In genomic region chr2:166597763-166598162, GRCm38 (mm10) we compare ENCODE assay signal across 23 mouse cellular contexts.
A peak's percentile ranks its signal among the peaks of the same experiment; 100 is the strongest.
DNase-seq lines count a peak whose midpoint lies in the region; ATAC-seq lines count a peak whose summit lies in the region.
"Had no signal": no experiment of that assay in that cellular context is flagged by ENCODE, and none has a peak within 500 bp of the region (broad histone marks: within the 10 kb centered on the region; RNA-seq: fewer than 3 reads in every experiment).

No protein-coding gene starts in this region.

- H3K4me1 ChIP-seq in limb, embryonic 15.5 days = peaks cover 28% of the 10 kb centered on the region
- H3K4me1 ChIP-seq in midbrain, embryonic 16.5 days (ENCODE audit: control insufficient read depth, insufficient read depth, low read length) = no peaks in the 10 kb centered on the region
- H3K4me1 ChIP-seq: hindbrain, embryonic 15.5 days; midbrain, embryonic 13.5 days had no signal

- H3K9me3 ChIP-seq in limb, embryonic 15.5 days = no peaks in the 10 kb centered on the region
- H3K9me3 ChIP-seq in midbrain, embryonic 16.5 days (replicated peaks; ENCODE audit: control insufficient read depth, low read length, poor library complexity, severe bottlenecking) = no peaks in the 10 kb centered on the region
- H3K9me3 ChIP-seq: hindbrain, embryonic 15.5 days; liver, embryonic 12.5 days; midbrain, embryonic 13.5 days had no signal

- no peak overlapping the region for H3K4me2 ChIP-seq in limb, embryonic 15.5 days
- H3K4me2 ChIP-seq in midbrain, embryonic 16.5 days (ENCODE audit: low read length) = no peak overlapping the region
- H3K4me2 ChIP-seq: hindbrain, embryonic 15.5 days; liver, embryonic 12.5 days; midbrain, embryonic 13.5 days had no signal

- H3K36me3 ChIP-seq in limb, embryonic 15.5 days = peaks cover 13% of the 10 kb centered on the region; the same call in 1 of the 2 replicates
- H3K36me3 ChIP-seq in midbrain, embryonic 16.5 days (ENCODE audit: control insufficient read depth, insufficient read depth, low read length) = peaks cover 5% of the 10 kb centered on the region; the same call in 1 of the 2 replicates
- H3K36me3 ChIP-seq: hindbrain, embryonic 15.5 days had no signal

- 59% methylated on average over 6 of the region's 6 CpGs for WGBS in limb, embryonic 15.5 days
- WGBS in midbrain, embryonic 16.5 days = 93% methylated on average over 6 of the region's 6 CpGs

- no peaks in the 10 kb centered on the region for H3K27me3 ChIP-seq in limb, embryonic 15.5 days
- no peaks in the 10 kb centered on the region for H3K27me3 ChIP-seq in midbrain, embryonic 16.5 days (ENCODE audit: control insufficient read depth, insufficient read depth, low read depth, low read length)
- H3K27me3 ChIP-seq: hindbrain, embryonic 15.5 days; liver, embryonic 12.5 days; midbrain, embryonic 13.5 days had no signal

- peak overlapping the region; percentile 33; the same call in 1 of the 2 replicates for H3K27ac ChIP-seq in limb, embryonic 15.5 days
- H3K27ac ChIP-seq in midbrain, embryonic 16.5 days (ENCODE audit: low read length) = no peak overlapping the region
- H3K27ac ChIP-seq: heart, adult 2 months; hindbrain, embryonic 15.5 days; left cerebral cortex, adult 2 months; liver, embryonic 12.5 days; midbrain, embryonic 13.5 days had no signal

- H3K4me3 ChIP-seq in limb, embryonic 15.5 days = no peak overlapping the region
- no peak overlapping the region for H3K4me3 ChIP-seq in midbrain, embryonic 16.5 days (ENCODE audit: low read depth, low read length)
- H3K4me3 ChIP-seq: heart, adult 2 months; hindbrain, embryonic 15.5 days; left cerebral cortex, adult 2 months; liver, embryonic 12.5 days; midbrain, embryonic 13.5 days had no signal

- DNase-seq in adrenal gland, adult 2 months = peak; percentile 42
- DNase-seq in adrenal gland, adult 8-10 months = no peak
- peak; percentile 67 for DNase-seq in gastrocnemius, postnatal 25 days
- no peak for DNase-seq in gastrocnemius, postnatal 10 days
- peak; percentile 30 for DNase-seq in fat pad, adult 2 months (ENCODE audit: extremely low read depth, low read depth, low spot score)
- DNase-seq: cerebellum, adult 8-10 months; cerebellum, postnatal 36 days; forebrain, postnatal 0 days; heart, adult 2 months; heart, postnatal 36 days; kidney, adult 2 months; kidney, postnatal 10 days; lung, adult 18-20 months; lung, postnatal 10 days; thymus, adult 18-20 months had no signal

- no peak; the same call in 1 of the 2 replicates for ATAC-seq in limb, embryonic 15.5 days (ENCODE audit: insufficient number of reproducible peaks, low FRiP score, low TSS enrichment, low read depth)
- no peak for ATAC-seq in midbrain, embryonic 16.5 days
- no peak for ATAC-seq in erythroid progenitor cell, adult 5-6 weeks (replicated peaks; ENCODE audit: low FRiP score, poor library complexity, severe bottlenecking)
- ATAC-seq: activated CD4-positive, CD25-positive, alpha-beta regulatory T cell, adult 4 months; forebrain, postnatal 0 days; liver, embryonic 12.5 days; midbrain, embryonic 13.5 days had no signal

- H3K9ac ChIP-seq in limb, embryonic 15.5 days = no peak overlapping the region
- H3K9ac ChIP-seq in midbrain, embryonic 16.5 days (ENCODE audit: low read depth, low read length) = no peak overlapping the region
- H3K9ac ChIP-seq: forebrain, postnatal 0 days; hindbrain, embryonic 15.5 days; liver, embryonic 12.5 days; midbrain, embryonic 13.5 days had no signal

Comparison
In these comparisons a context has a peak if more than half of its experiments do, and no peak if none do; other contexts are left out.
1. DNase-seq: peak in adrenal gland, adult 2 months (single experiment), gastrocnemius, postnatal 25 days (single experiment) and fat pad, adult 2 months (single experiment); none in adrenal gland, adult 8-10 months (single experiment) and gastrocnemius, postnatal 10 days (single experiment).